Mouse (Mus musculus) forebrain, embryonic 14.5 days (tissue): Measurements from ENCODE around the gene 3110009E18Rik. TPM values are rescaled to one million over a fixed set of nuclear protein-coding genes. Genes with fewer than 3 reads are reported as not detected.

Experiments used
- ATAC-seq: fragments of 200-750 bp; cut with Nextera tagmentation; 2 replicates; pipeline ENCODE4 v1.8.0; 2017; ENCODE audit warnings: mild to moderate bottlenecking, moderate library complexity
- DNase-seq: peaks from one replicate; pipeline ENCODE4 v3.0.0-alpha.2; 2015; ENCODE audit warnings: low spot score
- H3K27ac ChIP-seq: fragments of 300-500 bp; sonication (generic); 2 replicates; pipeline ENCODE4 v1.5.1; 2014; ENCODE audit warnings: low read depth, mild to moderate bottlenecking, control low read depth, low read length, moderate library complexity
- H3K27me3 ChIP-seq: fragments of 300-500 bp; sonication (generic); replicated peaks from 2 replicates; pipeline ENCODE4 v1.6.1; 2014; ENCODE audit warnings: low read length, control low read depth, mixed read lengths; ENCODE audit not compliant: control insufficient read depth, insufficient read depth
- H3K36me3 ChIP-seq: fragments of 300-500 bp; sonication (generic); 2 replicates; pipeline ENCODE4 v1.6.1; 2014; ENCODE audit warnings: low read length, control low read depth; ENCODE audit not compliant: control insufficient read depth, insufficient read depth
- H3K4me1 ChIP-seq: fragments of 300-500 bp; sonication (generic); 2 replicates; pipeline ENCODE4 v1.6.1; 2014; ENCODE audit warnings: antibody characterized with exemption, low read length, control low read depth; ENCODE audit not compliant: control insufficient read depth, insufficient read depth
- H3K4me2 ChIP-seq: fragments of 300-500 bp; sonication (generic); 2 replicates; pipeline ENCODE4 v1.6.1; 2014; ENCODE audit warnings: mild to moderate bottlenecking, control low read depth, low read length
- H3K4me3 ChIP-seq: fragments of 300-500 bp; sonication (generic); 2 replicates; pipeline ENCODE4 v1.5.1; 2014; ENCODE audit warnings: low read depth, low read length, control low read depth
- H3K9ac ChIP-seq: fragments of 300-500 bp; sonication (generic); 2 replicates; pipeline ENCODE4 v1.6.1; 2014; ENCODE audit warnings: mild to moderate bottlenecking, low read length, control low read depth, moderate library complexity
- H3K9me3 ChIP-seq: fragments of 300-500 bp; sonication (generic); replicated peaks from 2 replicates; pipeline ENCODE4 v1.6.1; 2016; ENCODE audit warnings: low read length, control low read depth, mixed read lengths; ENCODE audit not compliant: control insufficient read depth
- WGBS: fragments of 180-500 bp; shearing (Covaris S2); extraction: QIAGEN DNeasy Blood & Tissue Kit; methylation state at CpG from one replicate; pipeline ENCODE4 v1.1.7; 2014; 5-methylcytosine and 5-hydroxymethylcytosine counted together
- polyA plus RNA-seq: library from polyadenylated mRNA; unstranded; fragments of >200 nt; fragmentation: Nextera tagmentation; extraction: Ambion mirVana; gene quantifications from 2 replicates; pipeline ENCODE4 v1.2.1, GENCODE M21; 2014

3110009E18Rik gene
- polyA plus RNA-seq, 1 experiment from 2014 or later: 27.3 TPM

- H3K9ac ChIP-seq: no peak overlapping the region
- WGBS: 15% methylated on average over 7 of the region's 7 CpGs
Measured at GRCm38 (mm10) chr1:120098327-120098726, 22.7 kb upstream of the 3110009E18Rik start.

GRCm38 (mm10) chr1:120099483-120099882 lies 21.5 kb upstream of the 3110009E18Rik start:
- 81% methylated on average over 6 of the region's 6 CpGs for WGBS
- no peaks in the 10 kb centered on the region for H3K36me3 ChIP-seq
- DNase-seq (no peak), ATAC-seq (no peak)
- no peaks in the 10 kb centered on the region for H3K4me1 ChIP-seq
- H3K27ac ChIP-seq: no peak overlapping the region
- no peak overlapping the region for H3K9ac ChIP-seq
- H3K27me3 ChIP-seq: no peaks in the 10 kb centered on the region
- H3K4me2 ChIP-seq: no peak overlapping the region
- no peak overlapping the region for H3K4me3 ChIP-seq
- no peaks in the 10 kb centered on the region for H3K9me3 ChIP-seq

More at GRCm38 (mm10) chr1:120098327-120098726, 22.7 kb upstream of the 3110009E18Rik start:
- H3K27me3 ChIP-seq: no peaks in the 10 kb centered on the region
- H3K4me3 ChIP-seq: no peak overlapping the region
- no peak overlapping the region for H3K27ac ChIP-seq
- ATAC-seq: no peak
- H3K9me3 ChIP-seq: no peaks in the 10 kb centered on the region
- peak; percentile 67 for DNase-seq
- H3K4me2 ChIP-seq: no peak overlapping the region
- H3K36me3 ChIP-seq: no peaks in the 10 kb centered on the region
- no peaks in the 10 kb centered on the region for H3K4me1 ChIP-seq

GRCm38 (mm10) chr1:120100456-120101226 lies 20.3 kb upstream of the 3110009E18Rik start:
- DNase-seq (no peak), ATAC-seq (no peak)
- Histone ChIP-seq H3K9me3 (no peaks in the 10 kb centered on the region), H3K9ac (no peak overlapping the region), H3K4me3 (no peak overlapping the region), H3K27ac (no peak overlapping the region), H3K36me3 (no peaks in the 10 kb centered on the region), H3K4me1 (no peaks in the 10 kb centered on the region), H3K27me3 (no peaks in the 10 kb centered on the region), H3K4me2 (no peak overlapping the region)
- 88% methylated on average over 8 of the region's 8 CpGs for WGBS

- Histone ChIP-seq H3K4me2 (no peak overlapping the region), H3K27me3 (no peaks in the 10 kb centered on the region), H3K27ac (no peak overlapping the region), H3K36me3 (no peaks in the 10 kb centered on the region), H3K4me1 (no peaks in the 10 kb centered on the region), H3K9ac (no peak overlapping the region), H3K4me3 (no peak overlapping the region), H3K9me3 (no peaks in the 10 kb centered on the region)
- no peak for DNase-seq
- 82% methylated on average over 3 of the region's 3 CpGs for WGBS
- ATAC-seq: no peak
Measured at GRCm38 (mm10) chr1:120101227-120101609, 19.8 kb upstream of the 3110009E18Rik start.

- H3K4me1 ChIP-seq: no peaks in the 10 kb centered on the region
- ATAC-seq (no peak), DNase-seq (no peak)
- no peaks in the 10 kb centered on the region for H3K36me3 ChIP-seq
- 75% methylated on average over 5 of the region's 5 CpGs for WGBS
- no peak overlapping the region for H3K9ac ChIP-seq
- H3K9me3 ChIP-seq: no peaks in the 10 kb centered on the region
- H3K27ac ChIP-seq: no peak overlapping the region
- no peak overlapping the region for H3K4me2 ChIP-seq
- H3K4me3 ChIP-seq: no peak overlapping the region
- H3K27me3 ChIP-seq: no peaks in the 10 kb centered on the region
Measured at GRCm38 (mm10) chr1:120105556-120105959, 15.4 kb upstream of the 3110009E18Rik start.

- H3K36me3 ChIP-seq: peaks cover 38% of the 10 kb centered on the region
- H3K9ac ChIP-seq: no peak overlapping the region
- H3K9me3 ChIP-seq: no peaks in the 10 kb centered on the region
- no peak for ATAC-seq
- H3K27ac ChIP-seq: no peak overlapping the region
- DNase-seq: no peak
- H3K4me3 ChIP-seq: no peak overlapping the region
- no peaks in the 10 kb centered on the region for H3K27me3 ChIP-seq
- no peaks in the 10 kb centered on the region for H3K4me1 ChIP-seq
- 90% methylated on average over 19 of the region's 19 CpGs for WGBS
- H3K4me2 ChIP-seq: no peak overlapping the region
Measured at GRCm38 (mm10) chr1:120109741-120110432, 11.1 kb upstream of the 3110009E18Rik start.

GRCm38 (mm10) chr1:120111766-120112165 lies 9.2 kb upstream of the 3110009E18Rik start:
- Histone ChIP-seq H3K27me3 (no peaks in the 10 kb centered on the region), H3K4me2 (no peak overlapping the region), H3K36me3 (peaks cover 44% of the 10 kb centered on the region), H3K9ac (no peak overlapping the region), H3K27ac (no peak overlapping the region), H3K4me3 (no peak overlapping the region), H3K4me1 (no peaks in the 10 kb centered on the region), H3K9me3 (no peaks in the 10 kb centered on the region)
- DNase-seq (no peak), ATAC-seq (no peak)
- WGBS: 85% methylated on average over 8 of the region's 8 CpGs

GRCm38 (mm10) chr1:120112251-120113187 lies 8.5 kb upstream of the 3110009E18Rik start:
- Histone ChIP-seq H3K9ac (no peak overlapping the region), H3K27ac (no peak overlapping the region)

More at GRCm38 (mm10) chr1:120112251-120113187, 8.5 kb upstream of the 3110009E18Rik start:
- no peak for DNase-seq
- Histone ChIP-seq H3K36me3 (peaks cover 44% of the 10 kb centered on the region), H3K27me3 (no peaks in the 10 kb centered on the region), H3K4me3 (no peak overlapping the region), H3K4me1 (no peaks in the 10 kb centered on the region; the same call in 1 of the 2 replicates), H3K4me2 (no peak overlapping the region), H3K9me3 (no peaks in the 10 kb centered on the region)
- WGBS: 91% methylated on average over 12 of the region's 12 CpGs
- ATAC-seq: no peak
